Mouse (Mus musculus): Measurements from ENCODE around the gene Nos1. TPM values are rescaled to one million over a fixed set of nuclear protein-coding genes. Genes with fewer than 3 reads are reported as not detected.
"Not testable (repeated sequence)": the region's sequence is repeated elsewhere in the genome, so short reads cannot be mapped to it uniquely, and the experiment has no call there.

Gene Nos1
- total RNA-seq, 2 experiments from 2014 or later: 0.28 to 0.72 TPM

DNA sequence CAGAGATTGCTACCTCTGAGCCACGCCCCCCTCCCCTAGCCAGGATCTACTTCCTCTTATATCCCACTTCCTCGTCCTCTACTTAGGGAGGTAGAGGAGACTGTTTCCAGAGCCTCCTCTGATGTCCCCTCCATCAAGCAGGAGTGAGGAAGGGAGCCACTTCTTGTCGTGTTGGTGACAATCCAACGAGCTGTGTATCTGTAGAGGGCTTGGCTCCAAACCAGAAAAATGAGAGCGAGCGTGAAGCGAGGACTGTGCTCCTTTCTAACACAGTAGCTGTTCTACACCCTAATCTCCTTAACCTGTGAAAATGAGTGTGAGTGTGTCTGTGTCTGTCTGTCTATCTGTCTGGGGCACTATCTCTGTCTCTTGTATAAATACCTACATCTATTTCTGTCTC is 58.7 kb downstream of the Nos1 start:
- DNase-seq: no peak

DNA sequence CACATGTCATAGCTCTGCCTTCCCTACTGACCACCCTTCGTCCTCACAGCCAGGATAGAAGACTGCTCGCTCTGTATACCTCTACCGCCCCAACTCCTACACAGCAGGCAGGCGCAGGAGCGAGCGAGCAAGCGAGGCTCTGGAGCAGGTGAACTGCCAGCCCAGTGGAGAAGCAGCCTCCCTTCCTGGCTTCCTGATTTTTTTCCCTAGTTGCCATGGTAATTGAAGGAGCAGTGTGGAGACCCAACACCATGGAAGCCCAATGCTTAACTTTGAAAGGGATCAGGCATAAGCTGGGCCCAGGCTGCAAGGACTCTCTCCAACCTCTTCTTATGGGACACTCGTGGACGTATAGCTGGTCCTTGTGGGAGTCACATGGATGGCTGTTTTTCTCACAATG is 59.4 kb downstream of the Nos1 start:
- DNase-seq: no peak

DNA sequence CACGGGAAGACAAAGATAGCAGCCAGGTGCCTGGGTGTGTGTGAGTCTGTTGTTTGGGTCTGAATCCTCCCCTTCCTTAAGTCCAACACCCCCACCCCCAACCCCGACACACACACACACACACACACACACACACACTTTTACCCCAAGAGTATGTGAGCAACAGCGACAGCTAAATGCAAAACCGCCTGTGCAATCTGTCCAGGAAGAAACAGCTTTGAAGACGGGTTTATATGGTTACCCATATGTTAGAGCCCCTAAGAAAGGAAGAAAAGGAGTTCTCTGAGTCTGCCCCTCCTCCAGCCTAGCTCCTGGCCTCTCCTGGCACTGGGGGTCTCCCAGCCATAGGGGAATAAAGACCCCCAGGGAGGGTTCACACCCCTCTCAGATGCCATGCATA is 60.2 kb downstream of the Nos1 start:
- no peak for DNase-seq

DNA sequence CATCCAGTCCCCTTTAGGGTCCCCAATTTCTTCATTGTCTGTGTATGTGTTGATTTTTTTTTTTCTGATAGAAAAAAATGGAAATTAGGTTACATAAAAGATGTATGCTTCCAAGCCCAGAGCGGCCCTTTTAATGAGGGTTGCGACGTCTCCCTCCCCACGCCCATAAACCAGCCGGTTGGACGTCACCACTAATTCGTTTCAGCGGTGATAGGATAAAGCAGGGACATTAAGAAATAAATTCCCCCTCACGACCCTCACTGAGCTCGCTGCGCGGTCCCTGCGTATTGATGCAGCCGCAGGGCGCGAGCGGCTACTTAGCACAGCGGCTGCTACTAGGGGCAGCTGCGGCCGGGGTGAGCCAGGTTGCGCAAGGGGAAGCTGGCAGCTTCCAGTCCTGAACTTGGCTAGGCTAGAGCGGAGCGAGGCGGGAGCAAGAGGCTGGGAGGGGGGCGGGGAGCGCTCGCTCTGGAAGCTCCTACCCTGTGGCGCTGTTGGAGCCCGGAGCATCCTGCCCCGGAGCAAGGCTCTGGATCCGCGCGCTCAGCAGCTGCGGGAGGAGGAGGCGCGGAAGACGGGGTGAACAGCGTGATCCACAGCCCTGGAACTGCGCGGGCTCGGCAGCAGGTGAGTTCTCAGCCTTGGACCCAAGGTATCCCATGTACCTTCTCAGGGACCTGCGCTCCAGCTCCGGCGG is 61.0 kb downstream of the Nos1 start:
- peak; percentile 54 to 60 for DNase-seq

DNA sequence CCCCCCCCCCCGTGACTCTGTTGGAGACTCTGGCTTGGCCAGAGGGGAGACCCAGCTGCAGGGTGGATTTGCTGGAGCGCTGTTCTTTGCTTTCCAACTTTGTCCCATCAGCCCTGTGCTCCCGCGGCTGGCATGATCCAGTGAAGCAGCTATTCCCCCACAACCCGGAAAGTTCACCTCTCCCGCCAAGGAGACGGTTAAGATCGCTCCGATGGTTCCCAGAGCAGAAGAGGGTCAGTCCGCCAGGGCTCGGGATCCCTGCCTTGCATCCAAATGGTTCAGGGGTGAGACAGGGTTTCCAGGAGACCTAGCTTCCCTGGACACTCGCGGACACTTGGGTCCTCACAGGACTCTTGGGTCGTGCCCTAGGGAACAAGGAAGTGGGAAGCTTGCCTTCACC is 61.9 kb downstream of the Nos1 start:
- no peak for DNase-seq

DNA sequence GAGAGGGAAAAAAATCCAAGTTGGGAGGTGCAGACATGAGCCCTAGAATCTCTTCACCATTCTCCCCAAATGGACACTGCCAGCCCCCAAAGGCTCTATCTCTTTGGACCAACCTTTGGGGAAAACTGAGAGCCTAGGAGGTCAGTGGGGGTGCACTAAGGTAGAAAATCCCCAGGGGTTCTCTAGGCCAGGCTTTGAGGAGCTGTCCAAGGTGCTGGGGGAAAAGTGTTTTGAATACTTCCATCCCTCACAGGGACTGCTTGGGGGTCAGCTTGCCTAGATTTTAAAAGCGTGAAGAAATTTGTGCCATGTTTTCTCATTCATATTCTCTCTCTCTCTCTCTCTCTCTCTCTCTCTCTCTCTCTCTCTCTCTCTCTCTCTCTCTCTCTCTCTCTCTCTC is 63.8 kb downstream of the Nos1 start:
- no peak for DNase-seq

DNA sequence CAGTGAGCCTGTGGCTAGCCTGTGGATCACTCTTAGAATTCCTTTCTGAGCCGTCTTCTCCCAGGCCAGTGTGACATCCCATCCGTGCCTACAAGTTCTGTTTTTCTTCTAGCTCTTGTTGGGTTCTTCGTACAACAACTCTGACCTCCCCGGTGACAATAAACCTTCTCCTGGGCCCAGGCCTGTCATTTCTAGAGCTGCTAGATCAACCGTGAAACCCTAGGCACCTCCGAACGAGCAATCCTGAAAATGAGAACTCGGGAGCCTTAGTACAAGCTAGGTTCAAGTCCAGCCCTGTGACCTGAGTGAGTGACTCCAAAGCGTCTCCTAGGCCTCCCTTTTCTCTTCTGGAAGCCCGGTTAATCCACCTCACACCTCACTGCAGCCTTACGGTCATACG is 69.6 kb downstream of the Nos1 start:
- DNase-seq: no peak

DNA sequence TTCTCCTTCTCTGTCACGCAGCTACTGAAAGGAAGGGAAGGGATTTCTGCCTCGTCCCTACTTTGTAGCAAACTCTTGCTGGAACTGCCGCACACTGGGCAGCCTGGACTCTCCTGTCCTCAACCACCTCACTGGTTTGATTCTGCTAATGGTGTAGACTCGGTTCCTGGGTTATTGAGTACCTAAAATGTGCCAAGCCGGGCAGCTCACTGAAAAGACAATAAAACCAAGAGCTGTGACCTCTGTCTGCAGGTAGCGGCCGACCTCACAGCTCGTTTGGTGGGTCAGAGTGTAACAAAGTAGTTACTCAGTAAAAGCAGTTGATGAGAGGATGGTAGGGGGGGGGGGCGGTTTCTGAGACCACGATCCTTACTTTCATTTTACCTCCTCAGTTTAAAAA is 72.9 kb downstream of the Nos1 start:
- no peak for DNase-seq

DNA sequence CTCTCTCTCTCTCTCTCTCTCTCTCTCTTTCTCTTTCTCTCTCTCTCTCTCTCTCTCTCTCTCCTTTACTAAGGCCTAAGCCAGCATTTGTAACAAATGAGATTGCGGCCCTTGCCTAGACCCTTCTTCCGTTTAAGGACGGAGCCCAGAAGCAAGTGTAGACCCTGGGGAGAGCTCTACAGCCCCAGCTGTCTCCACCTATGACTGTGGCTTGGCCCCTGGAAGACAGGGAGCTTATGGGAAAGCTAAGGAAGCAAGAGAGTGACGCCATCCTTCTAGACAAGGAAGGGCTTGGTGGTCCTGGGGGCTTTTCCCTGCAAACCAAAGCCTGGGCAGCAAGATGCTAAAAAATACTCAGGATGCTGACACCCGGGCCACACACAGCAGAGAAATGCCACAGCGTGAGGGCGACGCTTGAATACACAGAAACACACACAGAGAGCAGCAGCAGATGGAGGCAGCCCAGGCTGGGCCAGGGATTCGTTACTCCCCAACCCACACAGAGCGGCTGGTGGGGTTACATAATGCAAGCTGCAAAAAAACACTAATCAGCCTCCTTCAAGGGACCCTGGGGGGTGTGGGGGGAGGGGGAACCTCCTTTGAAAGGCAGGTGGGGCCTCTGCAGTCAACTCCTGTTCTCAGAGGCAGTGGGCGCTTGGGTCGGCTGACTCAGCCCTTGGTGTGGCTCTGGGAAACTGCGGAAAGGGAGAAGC is 83.9 kb downstream of the Nos1 start:
- DNase-seq: no peak

DNA sequence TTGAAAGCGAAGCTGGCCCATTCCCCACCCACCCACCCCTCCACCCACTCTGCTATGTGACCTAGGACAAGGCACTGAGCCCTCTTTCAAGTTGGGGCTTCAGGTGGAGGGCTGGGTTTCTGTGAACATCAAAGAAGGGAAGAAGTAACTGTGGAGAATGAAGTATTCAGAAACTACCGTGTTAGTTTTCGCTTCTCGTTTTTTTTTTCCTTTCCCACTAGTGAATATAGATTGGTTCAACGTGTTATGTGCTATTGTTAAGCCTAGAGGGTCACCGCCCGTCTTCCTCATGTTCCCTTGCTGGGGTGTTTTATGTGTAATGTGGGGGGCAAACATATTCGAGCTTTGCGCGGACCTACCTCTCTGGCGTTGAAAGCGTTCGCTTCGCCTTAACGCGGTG is 85.0 kb downstream of the Nos1 start:
- no peak for DNase-seq

DNA sequence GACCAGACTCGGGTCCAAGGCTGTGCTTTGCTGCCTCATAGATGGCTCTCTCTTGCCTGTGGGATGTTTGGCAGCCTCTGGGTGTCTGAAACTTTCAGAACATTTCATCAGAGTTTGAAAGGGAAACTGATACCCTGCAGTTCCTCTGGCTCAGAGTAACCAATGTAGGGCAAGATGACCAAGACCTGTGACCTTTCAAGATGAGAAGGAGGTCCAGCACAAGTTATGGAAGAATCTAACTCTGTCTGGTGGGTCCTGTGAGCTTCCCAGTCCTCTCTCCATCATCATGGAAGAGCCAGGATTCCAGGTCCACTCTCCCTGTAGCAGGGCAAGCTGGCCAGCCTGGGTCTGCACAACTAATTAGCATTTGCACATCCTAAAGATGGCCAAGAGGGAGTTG is 90.8 kb downstream of the Nos1 start:
- DNase-seq: no peak

DNA sequence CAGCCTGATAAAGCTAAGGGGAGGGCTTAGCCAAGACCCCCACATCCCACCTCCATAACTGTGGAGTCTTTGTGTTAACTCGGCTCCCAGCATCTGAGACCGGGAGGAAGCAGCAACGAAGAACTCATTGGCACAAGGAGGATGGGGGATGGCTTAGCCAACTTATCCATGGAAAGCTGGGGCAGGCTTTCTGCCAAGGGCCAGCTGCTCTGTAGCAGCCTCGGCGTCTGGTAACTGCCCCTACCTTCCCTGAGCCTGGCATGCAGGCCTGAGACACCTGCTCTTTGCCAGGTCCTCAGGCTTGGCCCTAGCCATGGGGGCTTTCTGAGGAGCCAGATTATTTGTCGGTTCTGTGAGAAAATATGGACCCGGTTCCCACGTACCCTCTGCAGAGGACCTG is 93.0 kb downstream of the Nos1 start:
- no peak for DNase-seq

DNA sequence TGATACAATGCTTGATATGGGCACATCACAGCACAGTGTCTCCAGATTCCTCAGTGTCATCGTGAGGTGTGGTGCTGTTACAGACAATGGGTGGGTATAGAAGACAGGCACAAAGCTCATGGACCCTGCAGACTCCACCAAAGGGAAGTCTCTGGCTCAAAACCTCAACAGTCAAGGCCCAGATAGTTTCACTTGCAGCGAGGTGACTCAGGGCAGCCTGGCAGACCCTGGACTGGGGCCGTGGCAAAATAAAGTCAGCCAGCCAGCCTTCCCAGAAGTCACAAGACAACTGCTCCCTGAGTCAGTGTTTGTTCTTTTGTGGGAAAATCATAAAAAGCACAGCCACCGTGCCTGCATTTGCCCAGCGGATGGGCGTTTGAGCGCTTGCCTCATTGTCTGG is 93.4 kb downstream of the Nos1 start:
- DNase-seq: no peak

DNA sequence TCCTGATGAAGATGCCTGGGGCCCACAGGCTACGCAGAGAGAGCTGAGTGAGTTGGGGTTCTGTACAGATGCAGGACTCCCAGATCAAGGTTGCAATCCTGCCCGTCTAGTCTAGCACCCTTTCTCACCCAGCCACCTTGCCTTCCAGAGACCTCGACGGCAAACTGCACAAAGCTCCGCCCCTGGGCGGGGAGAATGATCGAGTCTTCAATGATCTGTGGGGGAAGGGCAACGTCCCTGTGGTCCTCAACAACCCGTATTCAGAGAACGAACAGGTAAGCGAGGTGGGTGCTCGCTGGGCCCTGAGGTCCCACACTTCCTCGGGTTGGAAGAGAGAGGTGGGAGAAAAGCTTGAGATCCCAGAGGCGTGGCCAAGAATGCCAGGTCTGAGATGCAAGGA is 98.3 kb downstream of the Nos1 start:
- DNase-seq: no peak

DNA sequence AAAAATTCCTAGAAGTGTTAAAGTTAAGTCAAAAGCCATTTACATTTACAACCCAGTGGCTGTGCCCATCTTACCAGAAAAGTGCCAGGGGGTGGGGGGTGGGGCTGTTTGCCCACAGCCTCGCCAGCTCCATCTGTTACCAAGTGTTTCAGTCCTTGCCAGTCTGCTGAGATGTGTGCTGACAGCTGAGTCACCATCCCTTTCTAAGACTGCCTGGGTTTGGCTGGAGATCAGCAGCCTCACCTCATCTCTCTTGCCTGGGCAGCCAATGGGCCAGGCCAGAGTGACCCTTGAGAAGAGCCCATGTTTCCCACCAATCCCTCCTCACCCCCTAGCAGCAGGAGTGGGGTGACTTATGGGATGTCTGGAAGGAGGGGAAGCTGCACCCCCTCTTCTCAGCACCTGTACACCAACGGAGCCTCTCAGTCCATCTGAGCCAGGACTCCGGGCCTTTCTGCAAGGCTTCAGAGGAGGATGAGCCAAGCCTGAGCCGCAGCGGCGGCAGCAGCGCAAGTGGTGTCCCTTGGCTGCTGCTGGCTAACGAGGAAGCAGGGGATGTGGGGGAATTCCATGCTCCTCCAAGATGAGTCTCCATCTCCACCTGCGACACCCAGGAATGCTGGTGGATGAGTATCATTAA is 100.2 kb downstream of the Nos1 start:
- no peak for DNase-seq

DNA sequence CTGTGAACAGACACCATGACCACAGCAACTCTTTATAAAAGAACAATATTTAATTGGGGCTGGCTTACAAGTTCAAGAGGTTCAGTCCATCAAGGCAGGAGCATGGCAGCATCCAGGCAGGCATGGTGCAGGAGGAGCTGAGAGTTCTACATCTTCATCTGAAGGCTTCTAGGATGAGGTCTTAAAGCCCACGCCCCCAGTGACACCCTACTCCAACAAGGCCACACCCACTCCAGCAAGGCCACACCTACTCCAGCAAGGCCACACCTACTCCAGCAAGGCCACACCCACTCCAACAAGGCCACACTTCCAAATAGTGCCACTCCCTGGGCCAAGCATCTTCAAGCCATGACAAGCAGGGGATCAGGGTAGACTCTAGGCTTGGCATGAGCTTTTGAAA is 101.6 kb downstream of the Nos1 start:
- DNase-seq: not testable (repeated sequence)

DNA sequence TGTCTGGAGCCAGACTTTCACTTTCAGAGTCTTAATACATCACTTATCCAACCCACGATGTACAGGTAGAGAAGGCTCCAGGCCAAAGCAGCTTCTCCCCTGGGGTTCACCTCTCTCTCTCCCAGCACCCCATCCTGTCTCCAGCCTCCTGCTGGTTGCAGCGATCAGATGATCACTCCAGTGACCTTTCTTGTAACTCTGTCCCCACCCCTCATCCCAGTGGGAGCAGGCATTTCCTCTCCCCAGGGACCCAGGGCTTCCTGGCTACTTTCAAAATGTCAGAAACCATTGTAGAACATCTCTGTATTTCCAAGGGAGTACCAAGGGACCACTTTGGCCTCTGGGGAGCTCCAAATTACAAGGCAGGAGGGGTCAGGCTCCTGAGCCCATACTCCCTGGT is 104.2 kb downstream of the Nos1 start:
- DNase-seq: peak; percentile 5 to 22

DNA sequence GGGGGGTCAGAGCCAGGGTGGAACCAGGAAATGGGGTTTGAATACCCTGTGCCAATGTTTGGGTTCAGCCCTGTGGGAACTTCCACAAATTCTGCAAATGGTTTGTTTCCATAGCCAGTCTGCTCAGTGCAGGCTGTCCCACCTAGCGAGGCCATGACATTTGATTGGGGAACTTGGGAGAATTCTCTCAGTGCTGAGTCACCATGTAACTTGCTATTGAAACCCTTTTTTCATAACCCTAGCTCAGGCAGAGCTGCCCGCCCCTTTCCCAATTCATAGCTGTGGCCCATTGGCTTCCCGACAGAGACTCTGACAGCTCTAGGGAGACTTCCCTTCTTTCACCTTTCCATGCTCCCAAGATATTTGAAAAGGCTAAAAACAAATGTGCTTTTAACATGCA is 107.3 kb downstream of the Nos1 start:
- no peak for DNase-seq

DNA sequence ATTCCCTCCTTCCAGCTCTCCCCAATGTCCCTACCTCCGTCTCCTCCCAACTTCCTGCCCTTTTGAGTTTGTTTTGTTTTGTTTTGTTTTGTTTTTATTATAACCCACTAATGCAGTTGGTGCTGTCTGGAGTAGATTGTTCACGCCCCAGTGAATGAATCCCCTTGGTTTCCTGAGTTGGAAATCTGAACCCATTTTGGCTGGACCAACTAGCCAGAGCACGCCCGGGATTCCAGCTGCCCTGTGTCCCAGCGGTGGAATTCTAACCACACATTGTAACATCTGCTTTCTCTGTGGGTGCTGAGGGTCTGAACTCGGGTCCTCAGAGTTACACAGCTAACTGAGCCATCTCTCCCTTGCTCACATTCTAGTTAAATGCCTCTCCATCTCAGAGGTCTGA is 108.1 kb downstream of the Nos1 start:
- no peak for DNase-seq

DNA sequence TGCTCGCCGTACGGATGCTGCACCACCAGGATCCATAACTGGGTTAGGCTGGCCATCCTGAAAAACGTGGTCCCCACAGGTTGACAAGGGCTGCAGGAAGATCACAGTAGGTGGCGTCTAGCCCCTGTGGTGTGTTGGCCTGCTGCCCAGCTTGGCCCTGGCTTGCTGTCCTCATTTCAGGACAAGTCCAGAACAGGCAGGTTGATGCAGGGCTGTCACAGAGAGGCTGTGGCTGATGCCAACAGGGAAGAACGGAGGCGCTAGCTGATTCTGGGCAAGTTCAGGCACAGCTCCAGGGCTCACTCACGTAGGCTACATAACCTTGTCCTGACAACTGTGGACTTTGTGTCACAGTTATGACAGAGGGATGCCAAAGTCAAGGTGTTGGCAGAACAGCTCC is 108.7 kb downstream of the Nos1 start:
- peak in 1 of 2 experiments; percentile 7 for DNase-seq

DNA sequence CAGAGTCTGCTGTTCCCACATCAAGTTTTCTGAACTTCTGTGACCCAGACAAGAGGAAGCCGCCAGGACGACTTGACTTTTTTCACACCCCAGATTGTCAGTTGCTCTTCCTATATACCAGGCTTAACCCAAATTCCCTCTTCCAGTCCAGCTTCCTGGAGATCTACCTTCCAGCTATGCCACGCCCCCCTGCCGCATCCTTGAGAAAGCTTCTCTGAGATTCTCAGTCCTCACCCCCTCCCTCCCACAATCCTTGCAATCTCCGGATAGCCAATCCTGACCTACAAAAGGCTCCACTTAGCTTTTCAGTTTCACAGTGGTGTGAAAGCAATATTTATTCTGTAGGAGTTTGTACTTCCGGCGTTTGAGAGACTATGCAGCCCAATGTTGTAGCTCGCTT is 110.0 kb downstream of the Nos1 start:
- no peak for DNase-seq

DNA sequence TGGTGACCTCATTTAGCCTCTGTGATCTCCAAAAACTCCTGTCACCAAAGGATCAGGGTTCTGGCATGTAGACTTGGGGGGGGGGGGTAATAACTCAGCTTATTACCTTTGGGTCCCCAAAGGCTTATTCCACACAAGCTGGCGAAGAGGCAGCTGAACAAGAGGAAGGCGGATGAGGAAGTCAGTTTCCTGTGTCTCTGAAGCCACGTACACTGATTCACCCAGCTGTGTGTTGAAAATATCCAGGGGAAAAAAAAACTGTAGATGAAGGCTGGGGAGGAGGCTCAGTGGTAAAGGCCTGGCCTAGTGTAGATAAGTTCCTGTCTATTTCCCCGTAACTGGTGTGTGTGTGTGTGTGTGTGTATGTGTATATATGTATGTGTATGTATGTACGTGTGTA is 110.7 kb downstream of the Nos1 start:
- DNase-seq: no peak

DNA sequence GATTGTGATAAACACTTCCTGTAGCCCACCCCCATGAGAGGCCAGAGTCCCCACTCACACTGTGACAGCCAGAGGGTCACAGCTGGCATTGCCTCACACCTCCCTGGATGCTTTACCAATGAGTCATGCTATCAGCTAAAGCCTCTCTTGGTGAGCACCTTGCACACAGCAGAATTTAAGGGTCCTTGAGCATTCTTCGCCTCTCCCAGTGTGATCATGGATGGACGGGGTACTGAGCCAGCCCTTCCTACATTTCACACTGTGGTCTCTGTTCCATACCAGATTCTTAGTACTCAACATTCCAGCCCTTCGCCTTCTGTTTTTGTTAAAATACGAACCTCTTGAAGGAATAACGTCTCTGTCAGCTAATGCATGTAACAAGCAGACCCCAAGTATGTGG is 113.2 kb downstream of the Nos1 start:
- DNase-seq: no peak

All from heart, adult 18-20 months (tissue).